Mouse (Mus musculus): Measurements from ENCODE around the gene Eif2ak2. TPM values are rescaled to one million over a fixed set of nuclear protein-coding genes. Genes with fewer than 3 reads are reported as not detected.

The Eif2ak2 gene
- total and polyA plus RNA-seq, 3 experiments: 14.1 to 18.1 TPM; not detected in 1

DNA sequence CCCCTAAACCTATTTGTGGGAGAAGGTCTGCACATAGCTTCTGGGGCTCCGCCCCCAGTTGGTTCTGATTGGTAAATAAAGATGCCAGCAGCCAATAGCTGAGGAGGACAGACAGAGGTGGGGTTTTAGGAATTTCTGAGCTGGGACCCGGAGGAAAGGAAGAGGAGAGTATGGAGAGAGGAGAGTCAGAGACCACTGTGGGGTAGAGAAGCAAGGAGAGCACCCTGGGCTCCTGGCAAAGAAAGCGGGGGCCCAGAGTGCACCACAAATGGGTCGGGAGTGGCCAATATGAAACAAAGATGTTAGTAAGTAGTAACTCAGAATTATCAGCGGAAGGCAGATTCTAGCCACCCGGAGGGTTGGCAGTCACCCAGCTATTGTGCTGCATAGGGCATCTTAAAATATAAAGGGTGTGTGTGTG lies 30.5 kb upstream of the Eif2ak2 start:
- Histone ChIP-seq H3K36me3 (ENCODE audit: control insufficient read depth in 1 of 2, insufficient read depth in 2 of 2, low read length in 2 of 2) (peaks cover 0 to 12% of the 10 kb centered on the region in 2 experiments; a peak in 2 of 4 replicates), H3K4me1 (ENCODE audit: control insufficient read depth in 1 of 2, insufficient read depth in 2 of 2, low read length in 2 of 2) (peaks cover 0 to 14% of the 10 kb centered on the region in 2 experiments; a peak in 3 of 4 replicates), H3K9ac (ENCODE audit: control insufficient read depth, low read depth, low read length, poor library complexity, severe bottlenecking) (peak overlapping the region; percentile 79), H3K79me2 (ENCODE audit: control insufficient read depth, insufficient read depth, low read length, poor library complexity) (no peaks in the 10 kb centered on the region; the same call in 1 of the 2 replicates), H3K27me3 (ENCODE audit: control insufficient read depth in 1 of 2, insufficient read depth in 2 of 2, low read length in 2 of 2) (no peaks in the 10 kb centered on the region), H3K4me3 (ENCODE audit: control insufficient read depth in 1 of 2, insufficient read depth in 1 of 2, low read depth in 2 of 2, low read length in 2 of 2) (peak overlapping the region; percentile 75 to 94), H3K9me3 (replicated peaks; ENCODE audit: insufficient read depth, low read length) (no peaks in the 10 kb centered on the region), H3K27ac (ENCODE audit: control insufficient read depth, low read depth, low read length) (peak overlapping the region; percentile 83)
- peak; percentile 91 for DNase-seq (ENCODE audit: low read depth, low spot score)
- TF ChIP-seq ZMIZ1 (IDR thresholded peaks at IDR 0.05; ENCODE audit: low read depth, low read length): peak; percentile 58; the same call in 1 of the 2 replicates
- TF ChIP-seq USF2 (IDR thresholded peaks at IDR 0.05; ENCODE audit: borderline replicate concordance in 1 of 2, insufficient read depth in 1 of 2, low read depth in 1 of 2, low read length in 2 of 2): no peak
- TF ChIP-seq ZNF384 (IDR thresholded peaks at IDR 0.05; ENCODE audit: low read depth, low read length): 0 out of 2 replicates have a peak, but pooled peaks have one; percentile 4
- TF ChIP-seq GABPA (IDR thresholded peaks at IDR 0.05; ENCODE audit: low read depth, low read length): no peak
- TF ChIP-seq ELF1 (IDR thresholded peaks at IDR 0.05; ENCODE audit: low read depth, low read length): no peak
- no peak for TF ChIP-seq NRF1 (IDR thresholded peaks at IDR 0.05; ENCODE audit: insufficient read depth, low read depth, low read length, poor library complexity, severe bottlenecking)
- TF ChIP-seq USF1 (IDR thresholded peaks at IDR 0.05; ENCODE audit: low read depth, low read length): no peak
- peak; percentile 72 for TF ChIP-seq NELFE (IDR thresholded peaks at IDR 0.05; ENCODE audit: low read depth, low read length)
- peak; percentile 21; the same call in 1 of the 2 replicates for TF ChIP-seq RCOR1 (IDR thresholded peaks at IDR 0.05; ENCODE audit: low read depth, low read length)
- 0 out of 2 replicates have a peak, but pooled peaks have one; percentile 20 for TF ChIP-seq HCFC1 (IDR thresholded peaks at IDR 0.05; ENCODE audit: low read depth, low read length)
- TF ChIP-seq MEF2A (IDR thresholded peaks at IDR 0.05; ENCODE audit: extremely low read depth, insufficient replicate concordance, low read depth, low read length, poor library complexity, severe bottlenecking): no peak
- no peak for TF ChIP-seq MYB (IDR thresholded peaks at IDR 0.05; ENCODE audit: low read depth, low read length)
- no peak for TF ChIP-seq CTCF (IDR thresholded peaks at IDR 0.05 in 2 of 3, conservative IDR thresholded peaks at IDR 0.05 in 1 of 3; ENCODE audit: control insufficient read depth in 1 of 3, insufficient read depth in 1 of 3, low read depth in 2 of 3, low read length in 3 of 3, poor library complexity in 1 of 3, severe bottlenecking in 1 of 3)
- TF ChIP-seq TCF12 (IDR thresholded peaks at IDR 0.05; ENCODE audit: low read depth, low read length): no peak; the same call in 1 of the 2 replicates
- TF ChIP-seq ZKSCAN1 (IDR thresholded peaks at IDR 0.05; ENCODE audit: low read depth, low read length): no peak
- TF ChIP-seq TAL1 (IDR thresholded peaks at IDR 0.05; ENCODE audit: low read length): peak; percentile 50; the same call in 1 of the 2 replicates
- peak; percentile 17 to 57; a peak in 2 of 4 replicates for TF ChIP-seq EP300 (IDR thresholded peaks at IDR 0.05; ENCODE audit: low read depth in 1 of 2, low read length in 2 of 2)
- no peak for TF ChIP-seq CHD1 (IDR thresholded peaks at IDR 0.05; ENCODE audit: low read depth, low read length)
- no peak for TF ChIP-seq POLR2AphosphoS5 (IDR thresholded peaks at IDR 0.05; ENCODE audit: borderline replicate concordance, low read depth, low read length)
- no peak for TF ChIP-seq MAX (IDR thresholded peaks at IDR 0.05; ENCODE audit: low read length)
- no peak for TF ChIP-seq ETS1 (IDR thresholded peaks at IDR 0.05; ENCODE audit: low read depth, low read length)
- peak; percentile 50; the same call in 1 of the 2 replicates for TF ChIP-seq POLR2AphosphoS2 (IDR thresholded peaks at IDR 0.05; ENCODE audit: low read length)
- no peak for TF ChIP-seq KAT2A (conservative IDR thresholded peaks at IDR 0.05; ENCODE audit: low read depth, low read length)
- TF ChIP-seq BHLHE40 (IDR thresholded peaks at IDR 0.05; ENCODE audit: borderline replicate concordance, low read depth, low read length): no peak
- no peak for TF ChIP-seq RAD21 (IDR thresholded peaks at IDR 0.05; ENCODE audit: low read depth, low read length)
- no peak for TF ChIP-seq E2F4 (IDR thresholded peaks at IDR 0.05; ENCODE audit: borderline replicate concordance, low read depth, low read length)
- no peak for TF ChIP-seq MAFK (IDR thresholded peaks at IDR 0.05; ENCODE audit: borderline replicate concordance, low read depth, low read length)
- TF ChIP-seq ZC3H11A (IDR thresholded peaks at IDR 0.05; ENCODE audit: low read depth, low read length): no peak
- TF ChIP-seq MAZ (IDR thresholded peaks at IDR 0.05; ENCODE audit: low read depth, low read length): 0 out of 2 replicates have a peak, but pooled peaks have one; percentile 35
- peak; percentile 49; the same call in 1 of the 2 replicates for TF ChIP-seq CHD2 (IDR thresholded peaks at IDR 0.05; ENCODE audit: low read length)
- no peak for TF ChIP-seq SMC3 (IDR thresholded peaks at IDR 0.05; ENCODE audit: low read depth, low read length)
- TF ChIP-seq UBTF (IDR thresholded peaks at IDR 0.05; ENCODE audit: borderline replicate concordance, insufficient read depth, low read depth, low read length): no peak
- TF ChIP-seq MYC (IDR thresholded peaks at IDR 0.05; ENCODE audit: low read depth, low read length): no peak
- TF ChIP-seq GATA1 (IDR thresholded peaks at IDR 0.05; ENCODE audit: low read depth, low read length): no peak; the same call in 1 of the 2 replicates
- peak; percentile 76; the same call in 1 of the 2 replicates for TF ChIP-seq TBP (IDR thresholded peaks at IDR 0.05; ENCODE audit: low read depth, low read length)
- no peak for TF ChIP-seq JUND (IDR thresholded peaks at IDR 0.05; ENCODE audit: low read depth, low read length)

Measured in MEL (cell line).